Mouse (Mus musculus) forebrain, embryonic 14.5 days (tissue): ENCODE measurements around the gene Nkx2-5. TPM values are rescaled to one million over a fixed set of nuclear protein-coding genes. Genes with fewer than 3 reads are reported as not detected.

Source experiments
- ATAC-seq: fragments of 200-750 bp; cut with Nextera tagmentation; 2 replicates; pipeline ENCODE4 v1.8.0; 2017; ENCODE audit warnings: mild to moderate bottlenecking, moderate library complexity
- DNase-seq: peaks from one replicate; pipeline ENCODE4 v3.0.0-alpha.2; 2015; ENCODE audit warnings: low spot score
- H3K27ac ChIP-seq: fragments of 300-500 bp; sonication (generic); 2 replicates; pipeline ENCODE4 v1.5.1; 2014; ENCODE audit warnings: low read depth, mild to moderate bottlenecking, control low read depth, low read length, moderate library complexity
- H3K27me3 ChIP-seq: fragments of 300-500 bp; sonication (generic); replicated peaks from 2 replicates; pipeline ENCODE4 v1.6.1; 2014; ENCODE audit warnings: low read length, control low read depth, mixed read lengths; ENCODE audit not compliant: control insufficient read depth, insufficient read depth
- H3K36me3 ChIP-seq: fragments of 300-500 bp; sonication (generic); 2 replicates; pipeline ENCODE4 v1.6.1; 2014; ENCODE audit warnings: low read length, control low read depth; ENCODE audit not compliant: control insufficient read depth, insufficient read depth
- H3K4me1 ChIP-seq: fragments of 300-500 bp; sonication (generic); 2 replicates; pipeline ENCODE4 v1.6.1; 2014; ENCODE audit warnings: antibody characterized with exemption, low read length, control low read depth; ENCODE audit not compliant: control insufficient read depth, insufficient read depth
- H3K4me2 ChIP-seq: fragments of 300-500 bp; sonication (generic); 2 replicates; pipeline ENCODE4 v1.6.1; 2014; ENCODE audit warnings: mild to moderate bottlenecking, control low read depth, low read length
- H3K4me3 ChIP-seq: fragments of 300-500 bp; sonication (generic); 2 replicates; pipeline ENCODE4 v1.5.1; 2014; ENCODE audit warnings: low read depth, low read length, control low read depth
- H3K9ac ChIP-seq: fragments of 300-500 bp; sonication (generic); 2 replicates; pipeline ENCODE4 v1.6.1; 2014; ENCODE audit warnings: mild to moderate bottlenecking, low read length, control low read depth, moderate library complexity
- H3K9me3 ChIP-seq: fragments of 300-500 bp; sonication (generic); replicated peaks from 2 replicates; pipeline ENCODE4 v1.6.1; 2016; ENCODE audit warnings: low read length, control low read depth, mixed read lengths; ENCODE audit not compliant: control insufficient read depth
- whole genome bisulfite sequencing: fragments of 180-500 bp; shearing (Covaris S2); extraction: QIAGEN DNeasy Blood & Tissue Kit; methylation state at CpG from one replicate; pipeline ENCODE4 v1.1.7; 2014; 5-methylcytosine and 5-hydroxymethylcytosine counted together
- polyA plus RNA-seq: library from polyadenylated mRNA; unstranded; fragments of >200 nt; fragmentation: Nextera tagmentation; extraction: Ambion mirVana; gene quantifications from 2 replicates; pipeline ENCODE4 v1.2.1, GENCODE M21; 2014

Gene Nkx2-5
- polyA plus RNA-seq, 1 experiment from 2014 or later: not detected

DNA sequence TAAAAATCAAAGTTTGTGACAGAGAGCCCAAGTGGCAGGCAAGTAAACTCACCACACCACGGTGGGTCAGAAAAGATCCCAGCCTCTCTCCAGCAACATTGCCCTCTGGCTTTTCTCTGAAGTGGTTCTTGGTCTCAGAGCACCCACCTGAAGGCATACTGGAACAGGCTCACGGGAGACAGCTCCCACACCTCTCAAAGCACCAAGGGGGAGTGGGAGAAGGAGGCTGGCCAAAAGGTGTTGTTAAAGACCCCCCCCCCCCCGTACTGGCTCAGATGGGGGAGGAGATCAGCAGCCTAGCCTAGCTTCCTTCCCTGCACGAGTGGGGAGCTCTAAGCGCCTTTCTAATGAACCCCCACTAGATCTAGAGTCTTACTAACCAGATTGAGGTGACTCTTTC is 3.0 kb upstream of the Nkx2-5 start:
- H3K27ac ChIP-seq: no peak overlapping the region
- H3K4me2 ChIP-seq: no peak overlapping the region
- no peak overlapping the region for H3K4me3 ChIP-seq
- no peaks in the 10 kb centered on the region for H3K36me3 ChIP-seq
- H3K4me1 ChIP-seq: no peaks in the 10 kb centered on the region
- H3K27me3 ChIP-seq: peaks cover 90% of the 10 kb centered on the region
- 0% methylated on average over 5 of the region's 5 CpGs for WGBS
- no peak overlapping the region for H3K9ac ChIP-seq
- DNase-seq (no peak), ATAC-seq (no peak)
- H3K9me3 ChIP-seq: no peaks in the 10 kb centered on the region

DNA sequence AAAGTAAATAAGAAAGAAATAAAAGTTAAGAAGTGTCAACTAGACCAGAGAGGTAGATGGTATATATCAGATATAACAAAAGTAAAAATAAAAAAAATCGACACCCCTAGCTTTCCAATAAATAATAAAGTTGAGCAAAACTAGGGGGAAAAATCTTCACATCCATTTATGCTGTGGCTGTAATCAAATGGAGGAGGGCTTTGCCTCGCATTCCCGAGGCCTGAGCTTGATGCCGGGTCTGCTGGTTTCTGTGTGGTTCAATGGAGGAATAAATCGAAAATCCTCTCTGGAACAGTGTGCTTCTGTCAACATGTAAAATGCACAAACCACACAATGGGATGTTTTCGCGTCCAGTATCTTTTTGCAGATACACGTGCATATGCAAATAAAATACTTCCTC is 1.6 kb upstream of the Nkx2-5 start:
- DNase-seq (no peak), ATAC-seq (no peak)
- no peaks in the 10 kb centered on the region for H3K4me1 ChIP-seq
- no peak overlapping the region for H3K9ac ChIP-seq
- WGBS: 6% methylated on average over 8 of the region's 8 CpGs
- H3K9me3 ChIP-seq: no peaks in the 10 kb centered on the region
- peaks cover 92% of the 10 kb centered on the region for H3K27me3 ChIP-seq
- no peak overlapping the region for H3K4me3 ChIP-seq
- no peaks in the 10 kb centered on the region for H3K36me3 ChIP-seq
- no peak overlapping the region for H3K27ac ChIP-seq
- H3K4me2 ChIP-seq: no peak overlapping the region

DNA sequence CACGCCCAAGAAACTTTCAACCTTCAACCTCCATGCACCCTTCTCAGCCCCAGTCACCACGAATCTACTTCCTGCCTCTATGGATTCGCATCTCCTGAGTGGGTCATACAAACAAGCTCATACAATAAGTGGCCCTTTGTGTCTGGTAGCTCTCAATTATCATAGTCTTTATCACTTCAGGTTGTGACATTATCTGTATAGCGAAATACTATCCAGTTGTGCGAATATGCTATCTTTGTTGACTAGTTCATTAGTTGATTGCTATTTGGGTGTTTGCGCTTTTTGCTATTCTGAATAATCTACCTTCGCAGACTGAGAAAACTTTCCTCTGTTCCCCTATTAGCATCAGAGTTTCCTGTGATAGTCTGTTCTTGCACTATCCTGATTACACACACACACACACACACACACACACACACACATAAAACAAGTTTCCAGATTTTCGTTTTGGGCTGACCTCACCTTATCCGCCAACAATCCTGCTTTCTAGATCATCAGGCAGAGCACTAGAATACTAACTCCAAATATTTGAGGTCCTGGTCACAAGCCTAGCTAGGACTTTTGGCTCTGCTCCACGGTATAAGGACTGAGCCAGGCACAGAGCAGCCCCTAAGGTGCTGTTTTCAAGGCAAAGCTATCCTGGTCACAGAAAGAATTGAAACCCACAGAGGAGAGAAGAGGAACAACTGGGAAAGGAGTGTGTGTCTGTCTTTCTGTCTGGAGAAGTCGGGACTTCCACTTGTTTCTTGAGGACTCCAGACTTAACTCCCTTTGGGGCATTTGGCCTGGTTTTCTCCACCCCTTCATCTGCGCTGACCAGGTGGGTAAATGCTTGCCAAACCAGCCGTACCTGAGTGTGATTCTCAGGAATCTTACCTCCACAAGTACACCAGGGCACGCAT is 591 bp upstream of the Nkx2-5 start:
- Histone ChIP-seq H3K4me1 (no peaks in the 10 kb centered on the region), H3K27ac (no peak overlapping the region), H3K27me3 (peaks cover 92% of the 10 kb centered on the region), H3K9ac (no peak overlapping the region), H3K36me3 (no peaks in the 10 kb centered on the region), H3K4me2 (no peak overlapping the region), H3K4me3 (no peak overlapping the region), H3K9me3 (no peaks in the 10 kb centered on the region)
- 3% methylated on average over 14 of the region's 14 CpGs for WGBS
- ATAC-seq (no peak), DNase-seq (no peak)

- 0 out of 2 replicates have a peak overlapping the region, but pooled peaks have one; percentile 5 for H3K4me3 ChIP-seq
- H3K27me3 ChIP-seq: peaks cover 92% of the 10 kb centered on the region
- H3K27ac ChIP-seq: no peak overlapping the region
- H3K9me3 ChIP-seq: no peaks in the 10 kb centered on the region
- DNase-seq (peak; percentile 51), ATAC-seq (no peak)
- H3K9ac ChIP-seq: no peak overlapping the region
- no peaks in the 10 kb centered on the region for H3K36me3 ChIP-seq
- WGBS: under 1% methylated on average over 36 of the region's 36 CpGs
- no peak overlapping the region for H3K4me2 ChIP-seq
- no peaks in the 10 kb centered on the region for H3K4me1 ChIP-seq
These were observed 398 bp downstream of the Nkx2-5 start for GRCm38 (mm10) chr17:26844371-26844851.

GRCm38 (mm10) chr17:26843696-26844236 is 1.0 kb downstream of the Nkx2-5 start:
- DNase-seq (no peak), ATAC-seq (no peak)
- no peak overlapping the region for H3K4me3 ChIP-seq
- 1% methylated on average over 7 of the region's 7 CpGs for WGBS
- no peaks in the 10 kb centered on the region for H3K9me3 ChIP-seq
- no peaks in the 10 kb centered on the region for H3K4me1 ChIP-seq
- H3K4me2 ChIP-seq: no peak overlapping the region
- peaks cover 94% of the 10 kb centered on the region for H3K27me3 ChIP-seq
- no peak overlapping the region for H3K9ac ChIP-seq
- no peak overlapping the region for H3K27ac ChIP-seq
- no peaks in the 10 kb centered on the region for H3K36me3 ChIP-seq

- no peak for ATAC-seq
- WGBS: under 1% methylated on average over 14 of the region's 14 CpGs
- Histone ChIP-seq H3K4me2 (no peak overlapping the region), H3K27ac (no peak overlapping the region), H3K9me3 (no peaks in the 10 kb centered on the region), H3K4me3 (no peak overlapping the region), H3K27me3 (peaks cover 95% of the 10 kb centered on the region), H3K36me3 (no peaks in the 10 kb centered on the region), H3K9ac (no peak overlapping the region), H3K4me1 (no peaks in the 10 kb centered on the region)
- no peak for DNase-seq
These were observed 1.6 kb downstream of the Nkx2-5 start for GRCm38 (mm10) chr17:26843229-26843567.

DNA sequence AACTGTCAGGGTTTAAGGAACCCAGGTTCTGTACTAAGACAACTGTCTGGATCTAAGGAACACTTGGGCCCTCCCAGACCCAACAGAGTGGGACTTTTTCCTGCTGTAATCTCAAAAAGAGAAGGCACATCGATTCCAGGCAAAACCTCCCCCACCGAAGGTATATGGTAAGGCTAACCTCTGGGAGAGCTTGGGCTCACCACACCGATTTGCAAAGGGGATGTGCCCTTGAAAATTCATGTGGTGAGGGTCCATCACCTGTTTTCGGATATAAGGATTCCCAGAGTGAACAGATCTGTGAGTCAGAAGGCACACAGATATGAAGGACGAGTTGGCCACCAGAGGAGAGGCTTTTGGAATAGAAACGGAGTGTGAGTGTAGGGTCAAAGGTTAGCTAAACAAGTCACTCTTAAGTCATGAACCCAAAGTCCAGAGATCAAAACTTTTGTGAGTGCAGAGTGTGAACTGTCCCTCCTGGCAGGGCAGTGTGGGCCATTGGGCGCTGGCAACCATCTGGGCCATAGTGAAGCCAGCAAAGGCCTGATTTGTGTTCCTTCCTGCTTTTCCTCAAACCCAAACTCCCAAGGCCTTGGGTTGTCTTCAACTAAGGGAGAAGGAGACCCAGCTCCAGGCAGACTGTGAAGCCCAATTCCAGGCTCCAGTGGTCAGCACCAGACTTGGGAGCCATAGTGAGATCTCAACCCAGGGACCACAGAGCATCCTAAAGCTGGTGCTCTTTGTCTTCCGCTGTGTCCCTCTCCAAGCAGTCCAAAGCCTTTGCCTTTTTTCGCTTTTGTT is 2.2 kb downstream of the Nkx2-5 start:
- H3K4me3 ChIP-seq: no peak overlapping the region
- 3% methylated on average over 9 of the region's 9 CpGs for WGBS
- no peaks in the 10 kb centered on the region for H3K36me3 ChIP-seq
- peaks cover 95% of the 10 kb centered on the region for H3K27me3 ChIP-seq
- no peaks in the 10 kb centered on the region for H3K9me3 ChIP-seq
- H3K4me1 ChIP-seq: no peaks in the 10 kb centered on the region
- H3K27ac ChIP-seq: no peak overlapping the region
- no peak overlapping the region for H3K4me2 ChIP-seq
- DNase-seq (no peak), ATAC-seq (no peak)
- H3K9ac ChIP-seq: no peak overlapping the region

GRCm38 (mm10) chr17:26841981-26842380 is 2.8 kb downstream of the Nkx2-5 start:
- Histone ChIP-seq H3K4me3 (no peak overlapping the region), H3K9ac (no peak overlapping the region), H3K27me3 (peaks cover 96% of the 10 kb centered on the region), H3K4me1 (no peaks in the 10 kb centered on the region), H3K27ac (no peak overlapping the region), H3K4me2 (no peak overlapping the region), H3K9me3 (no peaks in the 10 kb centered on the region), H3K36me3 (no peaks in the 10 kb centered on the region)
- ATAC-seq (no peak), DNase-seq (no peak)
- WGBS: 3% methylated on average over 5 of the region's 5 CpGs
